Mouse (Mus musculus) urinary bladder, adult 2 months (tissue): Measurements from ENCODE around the gene Prmt1. TPM values are rescaled to one million over a fixed set of nuclear protein-coding genes. Genes with fewer than 3 reads are reported as not detected.
A peak's percentile ranks its signal among the peaks of the same experiment; 100 is the strongest.

Experiments
- DNase-seq: peaks from one replicate; pipeline ENCODE4 v3.0.0; 2022; ENCODE audit warnings: low spot score
- polyA plus RNA-seq: library from polyadenylated mRNA; depleted of rRNA; stranded (reverse); fragments of >200 nt; gene quantifications from 2 replicates; pipeline ENCODE4 v1.2.3, GENCODE M21; 2012; rRNA removed

The Prmt1 gene
- polyA plus RNA-seq, 1 experiment: 244 TPM

- DNase-seq: no peak
Observed at GRCm38 (mm10) chr7:44951960-44952359, 34.4 kb downstream of the Prmt1 start.

- DNase-seq: no peak
Observed at GRCm38 (mm10) chr7:44949922-44950321, 36.4 kb downstream of the Prmt1 start.

DNA sequence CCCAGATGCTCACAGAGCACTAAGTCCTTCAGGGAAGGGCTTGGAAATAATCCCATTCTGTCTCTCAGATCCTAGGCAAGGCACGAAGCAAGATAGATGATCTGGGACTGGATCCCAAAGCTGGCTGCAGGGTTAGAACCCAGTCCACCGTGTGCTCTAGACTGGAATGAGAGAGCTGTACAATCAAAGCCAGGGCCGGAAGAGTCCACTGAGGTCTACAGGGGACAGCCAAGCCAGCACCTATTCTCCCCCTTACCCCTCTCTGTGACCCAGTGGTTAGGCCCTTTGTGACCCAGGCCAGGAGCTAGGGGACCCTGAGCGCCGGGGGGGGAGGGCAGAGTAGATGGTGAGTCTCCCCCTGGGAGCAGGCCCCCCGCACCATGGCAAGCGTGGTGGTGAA is 43.5 kb downstream of the Prmt1 start, which contains the start of gene Tsks:
Gene Tsks, plus strand, starts transcription at position 301 of the 400 bp plus-strand sequence.
- DNase-seq: no peak

GRCm38 (mm10) chr7:44938680-44939079 is 47.7 kb downstream of the Prmt1 start:
- no peak for DNase-seq

DNA sequence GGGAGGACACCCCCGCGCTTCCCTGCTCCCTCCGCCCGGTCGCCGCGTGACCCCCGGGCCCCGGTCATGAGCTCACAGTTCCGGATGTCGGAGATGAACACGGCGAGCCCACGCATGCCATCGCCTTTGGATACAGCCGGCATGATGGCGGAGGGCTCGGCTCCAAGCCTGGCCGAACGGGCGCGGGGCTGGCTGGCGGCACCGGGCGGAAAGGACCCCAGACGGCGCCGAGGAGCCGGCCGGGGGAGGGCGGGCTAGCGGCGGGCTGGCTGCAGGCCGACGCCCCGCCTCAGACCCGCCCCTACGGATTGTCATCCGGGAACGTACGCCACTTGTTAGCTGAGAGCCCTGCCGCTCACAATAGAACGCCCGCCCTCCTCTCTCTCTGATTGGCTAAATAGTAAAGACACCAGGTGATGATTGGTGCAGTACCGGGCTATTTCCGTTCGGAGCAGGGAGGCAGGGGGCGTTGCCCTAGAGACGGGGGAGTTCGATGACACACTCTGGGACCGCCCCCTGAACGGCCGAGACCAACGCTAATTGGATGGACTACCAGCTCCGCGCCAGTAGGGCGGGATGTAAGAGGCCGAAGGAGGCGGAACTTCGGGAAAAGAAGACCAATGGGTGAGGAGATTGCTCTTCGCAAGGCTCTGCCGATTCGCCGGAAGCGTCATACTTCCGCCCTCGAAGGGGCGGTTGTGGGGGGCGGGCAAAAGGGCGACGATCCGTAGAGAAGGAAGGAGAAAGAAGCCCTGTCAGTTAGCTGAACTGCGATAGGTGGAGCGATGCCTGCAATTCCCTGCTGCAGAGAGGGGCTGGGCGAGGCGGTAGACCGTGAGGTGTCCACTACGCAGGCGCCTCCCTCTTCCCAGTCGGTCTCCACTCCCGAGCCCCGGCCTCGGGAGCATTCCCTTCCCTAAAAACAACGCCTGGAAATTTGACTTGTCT is 56.9 kb downstream of the Prmt1 start, which contains the start of gene Ap2a1:
Gene Ap2a1, minus strand, starts transcription at position 293 of the 948 bp plus-strand sequence.
- DNase-seq: peak; percentile 88

- no peak for DNase-seq
Observed at GRCm38 (mm10) chr7:44928570-44928969, 57.8 kb downstream of the Prmt1 start.

Other genes with a start within 250 kb of the Prmt1 start
- gene Vrk3, start 238.2 kb downstream of the Prmt1 start, polyA plus RNA-seq: 29.9 and 36.3 TPM in 2 replicates
- gene Zfp473, start 235.5 kb downstream of the Prmt1 start, polyA plus RNA-seq: 0.32 and 0.41 TPM in 2 replicates
- gene Nup62, start 170.5 kb downstream of the Prmt1 start, polyA plus RNA-seq: 30.5 and 34.7 TPM in 2 replicates
- gene Il4i1, start 170.2 kb downstream of the Prmt1 start, polyA plus RNA-seq: 1.7 and 2.5 TPM in 2 replicates
- gene Atf5, start 169.9 kb downstream of the Prmt1 start, polyA plus RNA-seq: 43.4 and 63.6 TPM in 2 replicates
- 93.8 and 99.5 TPM in 2 replicates for gene Akt1s1, start 137.6 kb downstream of the Prmt1 start, polyA plus RNA-seq
- gene Tbc1d17, start 137.5 kb downstream of the Prmt1 start, polyA plus RNA-seq: 67.3 and 68.9 TPM in 2 replicates
- 23.4 and 24.1 TPM in 2 replicates for gene Pnkp, start 129.4 kb downstream of the Prmt1 start, polyA plus RNA-seq
- gene Ptov1, start 116.8 kb downstream of the Prmt1 start, polyA plus RNA-seq: 176 and 195 TPM in 2 replicates
- gene Med25, start 93.9 kb downstream of the Prmt1 start, polyA plus RNA-seq: 57.8 and 66.1 TPM in 2 replicates
- gene Fuz, start 90.5 kb downstream of the Prmt1 start, polyA plus RNA-seq: 47.7 and 53.9 TPM in 2 replicates
- 74.2 and 77.7 TPM in 2 replicates for gene Ap2a1, start 57.1 kb downstream of the Prmt1 start, polyA plus RNA-seq
- gene Tsks, start 43.4 kb downstream of the Prmt1 start, polyA plus RNA-seq: 0.03 and 0.08 TPM in 2 replicates
- 26.1 and 26.8 TPM in 2 replicates for gene Cpt1c, start 11.7 kb downstream of the Prmt1 start, polyA plus RNA-seq
- 133 and 171 TPM in 2 replicates for gene Irf3, start 11.1 kb upstream of the Prmt1 start, polyA plus RNA-seq
- gene Bcl2l12, start 12.1 kb upstream of the Prmt1 start, polyA plus RNA-seq: 28.6 and 34.8 TPM in 2 replicates
- gene Scaf1, start 29.8 kb upstream of the Prmt1 start, polyA plus RNA-seq: 58.4 and 63.5 TPM in 2 replicates
- gene Rras, start 31.4 kb upstream of the Prmt1 start, polyA plus RNA-seq: 383 and 414 TPM in 2 replicates
- gene Prr12, start 66.3 kb upstream of the Prmt1 start, polyA plus RNA-seq: 5.1 and 18.2 TPM in 2 replicates
- 59.9 and 69.6 TPM in 2 replicates for gene Nosip, start 75.9 kb upstream of the Prmt1 start, polyA plus RNA-seq
- 37.6 and 46.5 TPM in 2 replicates for gene Prrg2, start 76.1 kb upstream of the Prmt1 start, polyA plus RNA-seq
- gene Rcn3, start 105.7 kb upstream of the Prmt1 start, polyA plus RNA-seq: 277 and 317 TPM in 2 replicates
- gene Fcgrt, start 117.3 kb upstream of the Prmt1 start, polyA plus RNA-seq: 144 and 157 TPM in 2 replicates
- 903 and 1,312 TPM in 2 replicates for gene Rps11, start 137.9 kb upstream of the Prmt1 start, polyA plus RNA-seq
- gene Rpl13a, start 142.2 kb upstream of the Prmt1 start, polyA plus RNA-seq: 3,442 and 3,633 TPM in 2 replicates
- gene Gm45713, start 149.7 kb upstream of the Prmt1 start, polyA plus RNA-seq: 0.28 and 0.44 TPM in 2 replicates
- 74.5 and 83.1 TPM in 2 replicates for gene Flt3l, start 149.9 kb upstream of the Prmt1 start, polyA plus RNA-seq
- gene Pih1d1, start 167.7 kb upstream of the Prmt1 start, polyA plus RNA-seq: 48.3 and 58.3 TPM in 2 replicates
- gene Aldh16a1, start 168.0 kb upstream of the Prmt1 start, polyA plus RNA-seq: 27.7 and 30.9 TPM in 2 replicates
- 0.03 and 0.04 TPM in 2 replicates for gene Slc17a7, start 177.4 kb upstream of the Prmt1 start, polyA plus RNA-seq
- gene Gfy, start 193.0 kb upstream of the Prmt1 start, polyA plus RNA-seq: 0.03 TPM in 1 of 2 replicates, not detected in the other
- gene Pth2, start 194.4 kb upstream of the Prmt1 start, polyA plus RNA-seq: not detected in 2 replicates
- gene Ccdc155, start 218.3 kb upstream of the Prmt1 start, polyA plus RNA-seq: 0.12 and 0.15 TPM in 2 replicates
- 5.1 and 7.5 TPM in 2 replicates for gene Dkkl1, start 225.6 kb upstream of the Prmt1 start, polyA plus RNA-seq
- 29.1 and 29.2 TPM in 2 replicates for gene Tead2, start 229.2 kb upstream of the Prmt1 start, polyA plus RNA-seq